Mouse (Mus musculus): ENCODE data around the gene Styx. TPM values are rescaled to one million over a fixed set of nuclear protein-coding genes. Genes with fewer than 3 reads are reported as not detected.
"Not testable (repeated sequence)": the region's sequence is repeated elsewhere in the genome, so short reads cannot be mapped to it uniquely, and the experiment has no call there.

The Styx gene
- polyA plus RNA-seq, 1 experiment from 2014 or later, result 47.1 TPM

DNA sequence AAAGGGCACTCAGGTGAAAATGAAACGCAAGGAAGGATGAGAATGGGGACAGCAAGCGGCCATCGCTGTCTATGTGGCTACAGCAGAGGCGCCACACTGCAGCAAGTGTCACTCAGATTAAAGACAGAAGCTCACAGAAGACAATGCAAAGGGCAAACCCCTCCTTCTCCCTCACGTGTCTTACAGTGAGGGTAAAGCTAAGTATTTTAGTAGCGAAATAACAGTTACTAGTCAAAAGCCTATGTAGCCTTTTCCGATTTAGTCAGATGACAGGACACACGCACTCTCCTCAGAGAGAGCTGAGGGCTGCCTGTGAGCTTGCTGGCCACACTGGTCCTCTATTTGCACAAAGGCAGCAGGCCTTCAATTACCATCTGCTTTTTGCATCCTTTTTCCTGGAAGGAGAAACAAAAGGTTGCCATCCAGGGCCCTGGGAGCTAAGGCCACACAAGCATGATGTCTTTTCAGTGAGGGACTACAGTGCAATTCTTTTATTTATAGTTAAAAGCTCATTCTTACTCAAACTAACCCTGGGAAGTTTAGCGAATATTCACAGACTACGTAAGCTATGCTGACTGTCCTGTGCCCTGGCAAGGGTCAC lies 112.1 kb downstream of the Styx start:
- Histone ChIP-seq H3K9me3 (no peaks in the 10 kb centered on the region), H3K36me3 (peaks cover 53% of the 10 kb centered on the region), H3K4me1 (peaks cover 25% of the 10 kb centered on the region), H3K4me2 (replicated peaks) (no peak overlapping the region), H3K9ac (no peak overlapping the region), H3K27ac (no peak overlapping the region), H3K27me3 (replicated peaks) (no peaks in the 10 kb centered on the region), H3K4me3 (no peak overlapping the region)
- 31% methylated on average over 10 of the region's 10 CpGs for WGBS
- peak; percentile 71 for ATAC-seq (ENCODE audit: low FRiP score, low read depth)

- H3K27ac ChIP-seq, result no peak overlapping the region
- WGBS, result 13% methylated on average over 10 of the region's 10 CpGs
- peaks cover 25% of the 10 kb centered on the region for H3K4me1 ChIP-seq
- H3K27me3 ChIP-seq (replicated peaks), result no peaks in the 10 kb centered on the region
- ATAC-seq (ENCODE audit: low FRiP score, low read depth), result no peak
- H3K36me3 ChIP-seq, result peaks cover 55% of the 10 kb centered on the region
- no peaks in the 10 kb centered on the region for H3K9me3 ChIP-seq
- no peak overlapping the region for H3K4me2 ChIP-seq (replicated peaks)
- no peak overlapping the region for H3K9ac ChIP-seq
- no peak overlapping the region for H3K4me3 ChIP-seq
Observed at GRCm38 (mm10) chr14:45463599-45463998, 112.7 kb downstream of the Styx start.

GRCm38 (mm10) chr14:45464036-45465035 lies 113.4 kb downstream of the Styx start:
- H3K9me3 ChIP-seq, result no peaks in the 10 kb centered on the region
- H3K27me3 ChIP-seq (replicated peaks), result no peaks in the 10 kb centered on the region
- no peak overlapping the region for H3K4me3 ChIP-seq
- no peak overlapping the region for H3K9ac ChIP-seq
- 66% methylated on average over 19 of the region's 19 CpGs for WGBS
- no peak overlapping the region for H3K4me2 ChIP-seq (replicated peaks)
- peaks cover 25% of the 10 kb centered on the region for H3K4me1 ChIP-seq
- no peak overlapping the region for H3K27ac ChIP-seq
- ATAC-seq (ENCODE audit: low FRiP score, low read depth), result no peak
- peaks cover 61% of the 10 kb centered on the region for H3K36me3 ChIP-seq

- not testable (repeated sequence) for H3K27me3 ChIP-seq (replicated peaks); ATAC-seq (ENCODE audit: low FRiP score, low read depth); H3K4me2 ChIP-seq (replicated peaks); H3K9ac ChIP-seq; H3K4me3 ChIP-seq; H3K27ac ChIP-seq; H3K9me3 ChIP-seq
- peaks cover 59% of the 10 kb centered on the region for H3K36me3 ChIP-seq
- peaks cover 25% of the 10 kb centered on the region for H3K4me1 ChIP-seq
- 91% methylated on average over 8 of the region's 8 CpGs for WGBS
Observed at GRCm38 (mm10) chr14:45466371-45466770, 115.5 kb downstream of the Styx start.

DNA sequence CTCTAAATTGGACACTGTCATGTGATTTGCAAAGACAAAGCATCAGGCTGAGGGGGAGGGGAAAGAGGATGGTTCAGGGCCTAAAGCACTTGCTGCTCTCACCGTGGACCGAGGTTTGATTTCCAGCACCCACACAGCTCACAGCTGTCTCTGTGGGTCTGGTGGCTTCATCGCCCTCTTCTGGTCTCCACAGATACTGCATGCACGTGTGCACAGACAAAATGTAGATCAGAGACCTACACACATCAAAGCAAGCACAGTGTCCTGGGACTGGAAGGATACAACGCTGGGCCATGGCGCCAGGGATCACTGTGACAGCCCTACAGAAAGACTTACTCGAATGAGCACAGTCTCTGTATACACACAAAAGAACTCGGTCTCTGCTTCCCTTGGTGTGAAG lies 118.6 kb downstream of the Styx start:
- 0 out of 2 replicates have a peak, but pooled peaks cover 2% of the 10 kb centered on the region for H3K4me1 ChIP-seq
- no peak overlapping the region for H3K27ac ChIP-seq
- H3K4me2 ChIP-seq (replicated peaks), result no peak overlapping the region
- no peak for ATAC-seq (ENCODE audit: low FRiP score, low read depth)
- H3K9me3 ChIP-seq, result no peaks in the 10 kb centered on the region
- no peak overlapping the region for H3K9ac ChIP-seq
- 90% methylated on average over 8 of the region's 8 CpGs for WGBS
- H3K4me3 ChIP-seq, result no peak overlapping the region
- peaks cover 62% of the 10 kb centered on the region for H3K36me3 ChIP-seq
- H3K27me3 ChIP-seq (replicated peaks), result no peaks in the 10 kb centered on the region

Small RNAs within 50 kb of the gene (microRNA-seq; reads per million reads assigned to microRNA genes)
- gene Gm25353, result not detected

Other genes starting within 250 kb of the Styx start
- 10.2 and 12.6 TPM in 2 replicates for gene Gpr137c, start 131.4 kb upstream of the Styx start, polyA plus RNA-seq (2016; fragmentation: Nextera tagmentation; extraction: Ambion mirVana)
- 25.0 and 26.8 TPM in 2 replicates for gene Txndc16, start 130.8 kb upstream of the Styx start, polyA plus RNA-seq (2016; fragmentation: Nextera tagmentation; extraction: Ambion mirVana)
- 29.5 and 32.0 TPM in 2 replicates for gene Ero1l, start 32.3 kb upstream of the Styx start, polyA plus RNA-seq (2016; fragmentation: Nextera tagmentation; extraction: Ambion mirVana)
- 202 and 219 TPM in 2 replicates for gene Psmc6, start 21.3 kb upstream of the Styx start, polyA plus RNA-seq (2016; fragmentation: Nextera tagmentation; extraction: Ambion mirVana)
- gene Gnpnat1, start 53.8 kb downstream of the Styx start, polyA plus RNA-seq (2016; fragmentation: Nextera tagmentation; extraction: Ambion mirVana), result 29.2 and 30.9 TPM in 2 replicates
- 78.1 and 85.4 TPM in 2 replicates for gene Fermt2, start 179.0 kb downstream of the Styx start, polyA plus RNA-seq (2016; fragmentation: Nextera tagmentation; extraction: Ambion mirVana)

Data from neural tube, embryonic 12.5 days (tissue).